Mouse (Mus musculus): ENCODE data around the gene Fyn.

GRCm38 (mm10) chr10:39566901-39567300 lies 198.2 kb downstream of the Fyn start:
- TF ChIP-seq POLR2A (IDR thresholded peaks at IDR 0.05; ENCODE audit: extremely low read depth, insufficient read depth, low read length): no peak
- no peak for TF ChIP-seq CTCF (IDR thresholded peaks at IDR 0.05; ENCODE audit: extremely low read depth, insufficient read depth, low read length)

All from cortical plate, adult 2 months (tissue).